Mouse (Mus musculus) E14TG2a.4 (cell line): ENCODE measurements around the gene Itpr3.

Experiments used
- CTCF ChIP-seq: conservative IDR thresholded peaks from 2 replicates; pipeline ENCODE4 v1.5.1; 2014; ENCODE audit warnings: low read length
- NANOG ChIP-seq: IDR thresholded peaks from 2 replicates; pipeline ENCODE4 v1.6.1; 2014; ENCODE audit warnings: borderline replicate concordance, low read length, mixed read lengths
- POU5F1 ChIP-seq: IDR thresholded peaks from 2 replicates; pipeline ENCODE4 v1.6.1; 2014; ENCODE audit warnings: low read length, borderline replicate concordance

- TF ChIP-seq CTCF (no peak), POU5F1 (no peak), NANOG (no peak)
Measured at GRCm38 (mm10) chr17:27072363-27072762, 15.3 kb downstream of the Itpr3 start.
